Mouse (Mus musculus): Measurements from ENCODE around the gene Dlg4.

- no peak for TF ChIP-seq CTCF (conservative IDR thresholded peaks at IDR 0.05; ENCODE audit: insufficient read depth, insufficient read length, low read depth, low read length)
- no peak for TF ChIP-seq POLR2A (IDR thresholded peaks at IDR 0.05; ENCODE audit: low read depth, low read length)
These were observed 21.4 kb downstream of the Dlg4 start for GRCm38 (mm10) chr11:70038174-70038573.
